Comparison of ENCODE assay signal across 8 mouse cellular contexts in genomic region chr3:148336091-148336511, GRCm38 (mm10).
A peak's percentile ranks its signal among the peaks of the same experiment; 100 is the strongest.
DNase-seq lines count a peak whose midpoint lies in the region; ATAC-seq and TF ChIP-seq lines count a peak whose summit lies in the region.

No protein-coding gene starts in this region.

- no peak for TF ChIP-seq CTCF in heart, adult 2 months (IDR thresholded peaks at IDR 0.05)

- no peaks in the 10 kb centered on the region for H3K4me1 ChIP-seq in hindbrain, embryonic 11.5 days (replicated peaks; ENCODE audit: control insufficient read depth, insufficient read depth, low read length)
- no peaks in the 10 kb centered on the region for H3K4me1 ChIP-seq in hindbrain, embryonic 16.5 days (ENCODE audit: control insufficient read depth, insufficient read depth, low read depth, low read length)
- H3K4me1 ChIP-seq in heart, adult 2 months (ENCODE audit: control insufficient read depth, insufficient read depth, low read length): no peaks in the 10 kb centered on the region; the same call in 1 of the 2 replicates

- H3K27me3 ChIP-seq in hindbrain, embryonic 11.5 days (ENCODE audit: control insufficient read depth, insufficient read depth, low read length): no peaks in the 10 kb centered on the region
- no peaks in the 10 kb centered on the region for H3K27me3 ChIP-seq in hindbrain, embryonic 16.5 days (replicated peaks; ENCODE audit: control insufficient read depth, insufficient read depth, low read length)
- H3K27me3 ChIP-seq in heart, adult 2 months (ENCODE audit: control insufficient read depth, insufficient read depth, low read length): no peaks in the 10 kb centered on the region

- WGBS in hindbrain, embryonic 11.5 days: 58% methylated on average over 15 of the region's 15 CpGs
- 58% methylated on average over 15 of the region's 15 CpGs for WGBS in hindbrain, embryonic 16.5 days
- 11% methylated on average over 15 of the region's 15 CpGs for WGBS in heart, adult 2 months

- H3K27ac ChIP-seq in hindbrain, embryonic 11.5 days (ENCODE audit: low read depth, low read length): no peak overlapping the region
- no peak overlapping the region for H3K27ac ChIP-seq in hindbrain, embryonic 16.5 days (ENCODE audit: low read depth, low read length)
- no peak overlapping the region for H3K27ac ChIP-seq in heart, adult 2 months

- TF ChIP-seq EP300 in heart, adult 2 months (IDR thresholded peaks at IDR 0.05; ENCODE audit: insufficient read depth, low read depth, low read length): no peak

- intact Hi-C loops in heart, adult 2 months (cut with DNase I): no loop called here

- no peak overlapping the region for H3K9ac ChIP-seq in hindbrain, embryonic 11.5 days (ENCODE audit: low read depth, low read length)
- no peak overlapping the region for H3K9ac ChIP-seq in hindbrain, embryonic 16.5 days (ENCODE audit: low read depth, low read length)
- H3K9ac ChIP-seq in heart, adult 2 months (ENCODE audit: low read depth, low read length): no peak overlapping the region; the same call in 1 of the 2 replicates

- ATAC-seq in hindbrain, embryonic 11.5 days (ENCODE audit: low FRiP score): no peak
- no peak for ATAC-seq in hindbrain, embryonic 16.5 days
- ATAC-seq in erythroid progenitor cell, adult 5-6 weeks (replicated peaks; ENCODE audit: low FRiP score, poor library complexity, severe bottlenecking): no peak

- peak; percentile 25 for DNase-seq in hindbrain, embryonic 11.5 days (ENCODE audit: low spot score)
- peak; percentile 21 to 32 for DNase-seq in heart, adult 2 months
- peak; percentile 13 to 28 for DNase-seq in kidney, postnatal 36 days
- DNase-seq in monocyte, adult 2 months (ENCODE audit: low read depth in 1 of 2, low spot score in 2 of 2): peak; percentile 13 to 37
- DNase-seq in layer of hippocampus, postnatal 10 days (ENCODE audit: low spot score in 2 of 2): no peak
- DNase-seq in gastrocnemius, adult 18-20 months (ENCODE audit: low spot score): no peak

- no peak overlapping the region for H3K4me3 ChIP-seq in hindbrain, embryonic 11.5 days (ENCODE audit: low read depth, low read length)
- no peak overlapping the region for H3K4me3 ChIP-seq in hindbrain, embryonic 16.5 days (ENCODE audit: low read length)
- 0 out of 2 replicates have a peak overlapping the region, but pooled peaks have one; percentile 8 for H3K4me3 ChIP-seq in heart, adult 2 months

- no peaks in the 10 kb centered on the region for H3K36me3 ChIP-seq in hindbrain, embryonic 11.5 days (ENCODE audit: control insufficient read depth, insufficient read depth, low read length)
- no peaks in the 10 kb centered on the region for H3K36me3 ChIP-seq in hindbrain, embryonic 16.5 days (ENCODE audit: control insufficient read depth, insufficient read depth, low read length)
- H3K36me3 ChIP-seq in heart, adult 2 months (ENCODE audit: control insufficient read depth, insufficient read depth, low read length): no peaks in the 10 kb centered on the region

- H3K4me2 ChIP-seq in hindbrain, embryonic 11.5 days (replicated peaks; ENCODE audit: low read depth, low read length): no peak overlapping the region
- H3K4me2 ChIP-seq in hindbrain, embryonic 16.5 days (ENCODE audit: low read length): no peak overlapping the region

- no peak for TF ChIP-seq POLR2A in heart, adult 2 months (IDR thresholded peaks at IDR 0.05; ENCODE audit: insufficient read depth, low read depth, low read length)

- H3K79me2 ChIP-seq in heart, adult 2 months (replicated peaks; ENCODE audit: control insufficient read depth, insufficient read depth, low read length): no peaks in the 10 kb centered on the region

- H3K9me3 ChIP-seq in hindbrain, embryonic 11.5 days (ENCODE audit: control insufficient read depth, low read length): no peaks in the 10 kb centered on the region
- H3K9me3 ChIP-seq in hindbrain, embryonic 16.5 days (ENCODE audit: control insufficient read depth, low read length): no peaks in the 10 kb centered on the region

Comparison
In these comparisons a context has a peak if more than half of its experiments do, and no peak if none do; other contexts are left out.
1. DNase-seq: peak in hindbrain, embryonic 11.5 days (single experiment), heart, adult 2 months (2 of 2), kidney, postnatal 36 days (2 of 2) and monocyte, adult 2 months (2 of 2); none in layer of hippocampus, postnatal 10 days (0 of 2) and gastrocnemius, adult 18-20 months (single experiment).